Mouse (Mus musculus) forebrain, postnatal 0 days (tissue): Measurements from ENCODE around the gene Cpeb1. TPM values are rescaled to one million over a fixed set of nuclear protein-coding genes. Genes with fewer than 3 reads are reported as not detected.

Source experiments
- ATAC-seq: fragments of 200-750 bp; cut with Nextera tagmentation; 2 replicates; pipeline ENCODE4 v1.8.0; 2017; ENCODE audit warnings: mild to moderate bottlenecking, moderate library complexity
- DNase-seq: peaks from one replicate; pipeline ENCODE4 v3.0.0-alpha.2; 2015
- H3K27ac ChIP-seq: fragments of 300-500 bp; sonication (generic); 2 replicates; pipeline ENCODE4 v1.5.1; 2014; ENCODE audit warnings: low read depth, mild to moderate bottlenecking, antibody characterized with exemption, low read length, moderate library complexity, mixed read lengths
- H3K27me3 ChIP-seq: fragments of 300-500 bp; sonication (generic); 2 replicates; pipeline ENCODE4 v1.6.1; 2014; ENCODE audit warnings: mild to moderate bottlenecking, low read length, mixed read lengths; ENCODE audit not compliant: insufficient read depth
- H3K36me3 ChIP-seq: fragments of 300-500 bp; sonication (generic); 2 replicates; pipeline ENCODE4 v1.6.1; 2014; ENCODE audit warnings: mild to moderate bottlenecking, moderate library complexity; ENCODE audit not compliant: insufficient read depth
- H3K4me1 ChIP-seq: fragments of 300-500 bp; sonication (generic); 2 replicates; pipeline ENCODE4 v1.6.1; 2014; ENCODE audit warnings: antibody characterized with exemption; ENCODE audit not compliant: insufficient read depth
- H3K4me2 ChIP-seq: fragments of 300-500 bp; sonication (generic); 2 replicates; pipeline ENCODE4 v1.6.1; 2014; ENCODE audit warnings: low read depth, mild to moderate bottlenecking, moderate library complexity
- H3K4me3 ChIP-seq: fragments of 300-500 bp; sonication (generic); 2 replicates; pipeline ENCODE4 v1.5.1; 2014; ENCODE audit warnings: low read depth, low read length, mixed read lengths
- H3K9ac ChIP-seq: fragments of 300-500 bp; sonication (generic); 2 replicates; pipeline ENCODE4 v1.6.1; 2014; ENCODE audit warnings: mild to moderate bottlenecking
- H3K9me3 ChIP-seq: fragments of 300-500 bp; sonication (generic); 2 replicates; pipeline ENCODE4 v1.6.1; 2016; ENCODE audit warnings: low read length
- CTCF ChIP-seq: sonication (generic); IDR thresholded peaks from 2 replicates; pipeline ENCODE4 v1.5.1; 2016; ENCODE audit warnings: antibody characterized with exemption, control low read depth, low read depth
- WGBS: fragments of 180-500 bp; shearing (Covaris S2); extraction: QIAGEN DNeasy Blood & Tissue Kit; methylation state at CpG from one replicate; pipeline ENCODE4 v1.1.7; 2014; 5-methylcytosine and 5-hydroxymethylcytosine counted together
- polyA plus RNA-seq: library from polyadenylated mRNA; unstranded; fragments of >200 nt; fragmentation: Nextera tagmentation; extraction: Ambion mirVana; gene quantifications from 2 replicates; pipeline ENCODE4 v1.2.1, GENCODE M21; 2015
- total RNA-seq: library from RNA; depleted of rRNA; stranded (reverse); fragments of >200 nt; gene quantifications from 2 replicates; pipeline ENCODE4 v1.2.3, GENCODE M21; 2014

Gene Cpeb1
- total and polyA plus RNA-seq, 2 experiments from 2014 or later: 5.1 to 6.7 TPM

DNA sequence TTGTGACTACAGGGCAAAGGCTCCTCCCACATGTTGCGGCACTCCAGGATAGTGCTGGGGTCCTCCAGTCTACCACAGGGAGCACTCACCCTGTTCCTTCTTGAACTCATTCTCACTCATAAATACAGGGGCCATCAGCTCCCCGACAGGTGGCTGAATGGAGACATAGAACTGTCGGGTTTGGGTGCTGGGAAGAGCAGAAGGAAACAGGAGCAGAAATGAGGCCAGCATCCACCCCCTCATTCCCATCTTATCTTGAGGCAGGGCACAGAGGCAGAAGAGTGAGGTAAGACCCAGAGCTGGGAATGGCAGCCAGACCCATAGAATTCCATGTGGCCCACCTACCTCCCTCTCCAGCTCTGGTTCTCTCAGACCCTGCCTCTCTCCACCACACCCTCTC, 7.5 kb upstream of the Cpeb1 start:
- 82% methylated on average over 3 of the region's 3 CpGs for WGBS
- Histone ChIP-seq H3K36me3 (peaks cover 70% of the 10 kb centered on the region), H3K4me1 (no peaks in the 10 kb centered on the region), H3K9ac (no peak overlapping the region), H3K9me3 (no peaks in the 10 kb centered on the region), H3K27me3 (no peaks in the 10 kb centered on the region), H3K27ac (no peak overlapping the region), H3K4me2 (no peak overlapping the region), H3K4me3 (no peak overlapping the region)
- ATAC-seq (no peak), DNase-seq (no peak)
- no peak for TF ChIP-seq CTCF

DNA sequence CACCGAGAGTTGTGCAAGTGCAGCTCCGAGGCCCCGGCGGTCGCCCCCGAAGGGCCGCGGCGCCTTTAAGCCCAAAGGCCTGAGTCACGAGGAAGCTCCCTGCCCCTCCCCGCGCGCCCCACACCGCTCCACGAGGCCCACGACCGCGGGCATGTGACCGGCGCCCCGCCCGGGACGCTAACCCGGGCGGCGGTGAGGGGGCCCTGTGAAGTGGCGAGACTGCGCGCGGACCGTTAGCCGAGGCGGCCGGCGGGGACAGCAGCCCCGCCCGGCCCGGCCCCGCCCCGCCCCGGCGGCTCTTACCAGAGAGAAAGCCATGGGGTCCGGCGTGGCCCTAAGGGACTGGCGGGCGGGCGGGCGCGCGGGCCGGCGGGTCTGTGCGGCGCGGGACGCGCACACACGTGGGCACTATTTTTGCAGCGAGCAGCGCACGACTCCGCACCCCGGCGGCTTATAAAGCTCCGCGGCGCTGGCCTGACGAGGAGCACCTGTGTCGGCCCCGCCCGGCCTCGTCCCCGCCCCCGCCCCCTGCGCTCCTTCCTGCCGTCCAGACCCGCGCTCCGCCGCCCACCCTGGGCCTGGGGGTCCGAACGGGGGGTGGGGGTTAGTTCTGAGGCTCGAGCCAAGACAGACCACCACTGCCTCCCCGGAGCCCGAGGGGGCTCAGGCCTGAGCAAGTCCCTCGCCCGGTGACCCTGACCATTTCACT, 780 bp downstream of the Cpeb1 start:
- WGBS: 4% methylated on average over 61 of the region's 87 CpGs
- no peak for DNase-seq
- peaks cover 56% of the 10 kb centered on the region for H3K27me3 ChIP-seq
- H3K4me1 ChIP-seq: peaks cover 3% of the 10 kb centered on the region; the same call in 1 of the 2 replicates
- peak overlapping the region; percentile 44 for H3K9ac ChIP-seq
- H3K27ac ChIP-seq: no peak overlapping the region
- peak overlapping the region; percentile 96 for H3K4me2 ChIP-seq
- no peaks in the 10 kb centered on the region for H3K9me3 ChIP-seq
- H3K36me3 ChIP-seq: no peaks in the 10 kb centered on the region
- no peak for TF ChIP-seq CTCF
- peak; percentile 63 for ATAC-seq
- peak overlapping the region; percentile 57 for H3K4me3 ChIP-seq

DNA sequence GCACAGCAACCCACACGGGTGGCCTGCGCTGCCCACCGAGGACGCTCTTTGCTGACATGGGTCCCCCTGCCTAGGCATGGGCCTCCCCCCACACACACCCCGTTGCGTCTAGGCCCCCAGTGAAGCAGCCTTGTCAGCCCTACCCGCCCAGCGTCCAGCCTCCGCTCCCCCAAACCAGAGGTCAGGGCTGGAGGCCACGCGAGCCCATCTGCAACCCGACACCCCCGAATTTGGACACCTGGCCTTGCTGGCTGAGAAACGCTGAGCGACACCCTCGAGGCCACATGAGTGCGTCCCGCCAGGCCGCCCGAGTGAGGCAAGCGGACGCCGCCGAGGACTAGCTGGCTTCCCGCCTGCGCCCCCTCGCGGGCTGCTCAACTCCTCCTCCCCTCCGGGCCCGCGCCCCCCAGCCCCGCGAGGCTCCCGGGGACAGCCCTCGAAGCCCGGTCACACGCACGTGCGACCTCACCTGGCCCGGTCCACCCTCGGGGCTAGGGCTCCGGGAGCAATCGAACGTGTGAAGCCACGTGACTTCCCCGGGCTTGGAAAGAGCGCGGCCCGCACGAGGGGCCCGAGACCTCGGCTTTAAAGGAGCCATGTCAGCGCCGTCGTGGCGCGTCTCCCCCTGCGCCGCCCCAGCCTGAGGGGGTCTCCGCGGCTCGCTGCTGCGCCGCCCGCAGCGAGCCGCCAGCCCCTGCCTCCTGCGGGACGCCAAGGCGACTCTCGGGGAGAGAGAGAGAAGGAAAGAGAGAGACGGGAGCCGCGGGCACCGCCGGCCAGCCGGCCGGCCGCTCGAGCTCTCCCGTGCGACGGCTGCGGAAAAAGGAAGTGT, 1.6 kb downstream of the Cpeb1 start:
- H3K4me2 ChIP-seq: peak overlapping the region; percentile 96
- H3K27me3 ChIP-seq: peaks cover 56% of the 10 kb centered on the region
- peaks cover 3% of the 10 kb centered on the region; the same call in 1 of the 2 replicates for H3K4me1 ChIP-seq
- H3K9me3 ChIP-seq: no peaks in the 10 kb centered on the region
- H3K4me3 ChIP-seq: peak overlapping the region; percentile 57
- TF ChIP-seq CTCF: peak; percentile 49; the same call in 1 of the 2 replicates
- peak overlapping the region; percentile 44; the same call in 1 of the 2 replicates for H3K9ac ChIP-seq
- DNase-seq: peak; percentile 46
- no peaks in the 10 kb centered on the region for H3K36me3 ChIP-seq
- peak; percentile 21; the same call in 1 of the 2 replicates for ATAC-seq
- WGBS: 6% methylated on average over 71 of the region's 84 CpGs
- no peak overlapping the region for H3K27ac ChIP-seq

- TF ChIP-seq CTCF: no peak
- Histone ChIP-seq H3K4me3 (peak overlapping the region; percentile 57), H3K4me2 (peak overlapping the region; percentile 96), H3K27ac (no peak overlapping the region), H3K9ac (0 out of 2 replicates have a peak overlapping the region, but pooled peaks have one; percentile 10), H3K27me3 (peaks cover 56% of the 10 kb centered on the region), H3K36me3 (no peaks in the 10 kb centered on the region), H3K4me1 (peaks cover 3% of the 10 kb centered on the region; the same call in 1 of the 2 replicates), H3K9me3 (no peaks in the 10 kb centered on the region)
- ATAC-seq (no peak), DNase-seq (no peak)
- WGBS: 6% methylated on average over 21 of the region's 21 CpGs
Observed at GRCm38 (mm10) chr7:81452971-81453441, 2.3 kb downstream of the Cpeb1 start.

GRCm38 (mm10) chr7:81398957-81399356, 56.3 kb downstream of the Cpeb1 start:
- H3K27me3 ChIP-seq: no peaks in the 10 kb centered on the region
- H3K9ac ChIP-seq: no peak overlapping the region
- no peak overlapping the region for H3K27ac ChIP-seq
- DNase-seq: peak; percentile 39
- ATAC-seq: no peak
- 50% methylated on average over 2 of the region's 2 CpGs for WGBS
- no peaks in the 10 kb centered on the region for H3K4me1 ChIP-seq
- TF ChIP-seq CTCF: peak; percentile 59
- no peaks in the 10 kb centered on the region for H3K9me3 ChIP-seq
- H3K36me3 ChIP-seq: no peaks in the 10 kb centered on the region
- H3K4me3 ChIP-seq: no peak overlapping the region
- no peak overlapping the region for H3K4me2 ChIP-seq

GRCm38 (mm10) chr7:81379363-81379762, 75.9 kb downstream of the Cpeb1 start:
- Histone ChIP-seq H3K27ac (no peak overlapping the region), H3K4me3 (no peak overlapping the region), H3K27me3 (no peaks in the 10 kb centered on the region), H3K4me1 (no peaks in the 10 kb centered on the region), H3K36me3 (no peaks in the 10 kb centered on the region), H3K4me2 (no peak overlapping the region), H3K9ac (no peak overlapping the region), H3K9me3 (no peaks in the 10 kb centered on the region)
- DNase-seq (no peak), ATAC-seq (no peak)
- 94% methylated on average over 1 of the region's 1 CpGs for WGBS
- TF ChIP-seq CTCF: no peak
